Mouse (Mus musculus): ENCODE data around the gene Stat4.
A peak's percentile ranks its signal among the peaks of the same experiment; 100 is the strongest.

Stat4 gene

GRCm38 (mm10) chr1:52144907-52145306 lies 158.0 kb downstream of the Stat4 start:
- no peak for DNase-seq (ENCODE audit: low spot score in 2 of 2)

GRCm38 (mm10) chr1:52146214-52146970 lies 159.4 kb downstream of the Stat4 start:
- DNase-seq (ENCODE audit: low spot score in 2 of 2) = peak in 1 of 2 experiments; percentile 27

- DNase-seq (ENCODE audit: low spot score in 2 of 2) = no peak
Observed at GRCm38 (mm10) chr1:52147431-52147830, 160.5 kb downstream of the Stat4 start.

GRCm38 (mm10) chr1:52148178-52148577 lies 161.2 kb downstream of the Stat4 start:
- no peak for DNase-seq (ENCODE audit: low spot score in 2 of 2)

- DNase-seq (ENCODE audit: low spot score in 2 of 2) = no peak
Observed at GRCm38 (mm10) chr1:52148696-52149095, 161.7 kb downstream of the Stat4 start.

GRCm38 (mm10) chr1:52149934-52150346 lies 163.0 kb downstream of the Stat4 start:
- no peak for DNase-seq (ENCODE audit: low spot score in 2 of 2)

- no peak for DNase-seq (ENCODE audit: low spot score in 2 of 2)
Observed at GRCm38 (mm10) chr1:52150676-52151075, 163.7 kb downstream of the Stat4 start.

GRCm38 (mm10) chr1:52151166-52151565 lies 164.2 kb downstream of the Stat4 start:
- no peak for DNase-seq (ENCODE audit: low spot score in 2 of 2)

GRCm38 (mm10) chr1:52152369-52152768 lies 165.4 kb downstream of the Stat4 start:
- DNase-seq (ENCODE audit: low spot score in 2 of 2) = no peak

GRCm38 (mm10) chr1:52152936-52153335 lies 166.0 kb downstream of the Stat4 start:
- no peak for DNase-seq (ENCODE audit: low spot score in 2 of 2)

- no peak for DNase-seq (ENCODE audit: low spot score in 2 of 2)
Observed at GRCm38 (mm10) chr1:52154890-52155289, 167.9 kb downstream of the Stat4 start.

- no peak for DNase-seq (ENCODE audit: low spot score in 2 of 2)
Observed at GRCm38 (mm10) chr1:52156351-52156750, 169.4 kb downstream of the Stat4 start.

Measured in spleen, postnatal 14 days (tissue).